ENCODE assay signal across 14 mouse cellular contexts in genomic region chr5:137921532-137921931, GRCm38 (mm10). TPM values are rescaled to one million over a fixed set of nuclear protein-coding genes. Genes with fewer than 3 reads are reported as not detected.
DNase-seq lines count a peak whose midpoint lies in the region; ATAC-seq and TF ChIP-seq lines count a peak whose summit lies in the region.
"Had no signal": no experiment of that assay in that cellular context is flagged by ENCODE, and none has a peak within 500 bp of the region (broad histone marks: within the 10 kb centered on the region; RNA-seq: fewer than 3 reads in every experiment).

TSS of gene Cyp3a13 (minus strand) at chr5:137921619.

- H3K9ac ChIP-seq in hindbrain, embryonic 12.5 days, result no peak within 1 kb of the TSS
- H3K9ac ChIP-seq: limb, embryonic 12.5 days had no signal

- no peak for ATAC-seq in hindbrain, embryonic 12.5 days (ENCODE audit: low FRiP score)

- H3K4me2 ChIP-seq in hindbrain, embryonic 12.5 days (replicated peaks), result no peak within 1 kb of the TSS
- H3K4me2 ChIP-seq: limb, embryonic 12.5 days had no signal

- WGBS in kidney, adult 2 months, result 56% methylated on average over 2 of the region's 2 CpGs
- WGBS in hindbrain, embryonic 12.5 days, result 59% methylated on average over 2 of the region's 2 CpGs

- 0 out of 2 replicates have a peak, but pooled peaks cover under 1% of the 10 kb centered on the region for H3K4me1 ChIP-seq in kidney, adult 2 months (ENCODE audit: control insufficient read depth, insufficient read depth, low read length)
- no peaks in the 10 kb centered on the region for H3K4me1 ChIP-seq in hindbrain, embryonic 12.5 days
- H3K4me1 ChIP-seq: embryonic facial prominence, embryonic 10.5 days; heart, embryonic 10.5 days; hindbrain, embryonic 10.5 days; limb, embryonic 12.5 days had no signal

- H3K27me3 ChIP-seq in kidney, adult 2 months (replicated peaks; ENCODE audit: control insufficient read depth, insufficient read depth, low read length), result no peaks in the 10 kb centered on the region
- H3K27me3 ChIP-seq in hindbrain, embryonic 12.5 days, result no peaks in the 10 kb centered on the region
- H3K27me3 ChIP-seq: limb, embryonic 12.5 days had no signal

- no peak for TF ChIP-seq CTCF in kidney, adult 2 months (conservative IDR thresholded peaks at IDR 0.05; ENCODE audit: insufficient read depth, insufficient read length, low read depth, low read length)

- no peaks in the 10 kb centered on the region for H3K36me3 ChIP-seq in kidney, adult 2 months (ENCODE audit: control insufficient read depth, insufficient read depth, low read length)
- H3K36me3 ChIP-seq in hindbrain, embryonic 12.5 days, result no peaks in the 10 kb centered on the region
- H3K36me3 ChIP-seq: embryonic facial prominence, embryonic 10.5 days; heart, embryonic 10.5 days; hindbrain, embryonic 10.5 days; limb, embryonic 12.5 days had no signal

- TF ChIP-seq POLR2A in kidney, adult 2 months (IDR thresholded peaks at IDR 0.05; ENCODE audit: low read depth, low read length), result no peak

- peak; percentile 7 for DNase-seq in kidney, adult 2 months
- DNase-seq in kidney, adult 18-20 months, result no peak
- peak; percentile 44 for DNase-seq in NIH3T3 (ENCODE audit: low read depth)
- peak; percentile 77 to 87 for DNase-seq in lung, adult 18-20 months
- DNase-seq in skeletal muscle tissue, adult 2 months (ENCODE audit: low read depth, low spot score), result peak; percentile 20
- no peak for DNase-seq in gastrocnemius, postnatal 25 days
- no peak for DNase-seq in layer of hippocampus, adult 9-10 months (ENCODE audit: low spot score)
- DNase-seq: cerebellum, postnatal 10 days had no signal

- no peaks in the 10 kb centered on the region for H3K9me3 ChIP-seq in hindbrain, embryonic 12.5 days (replicated peaks)
- H3K9me3 ChIP-seq: embryonic facial prominence, embryonic 10.5 days; heart, embryonic 10.5 days; hindbrain, embryonic 10.5 days; limb, embryonic 12.5 days had no signal

- no peak within 1 kb of the TSS for H3K4me3 ChIP-seq in kidney, adult 2 months (ENCODE audit: insufficient read depth, low read depth, low read length)
- H3K4me3 ChIP-seq in hindbrain, embryonic 12.5 days, result no peak within 1 kb of the TSS
- H3K4me3 ChIP-seq: embryonic facial prominence, embryonic 10.5 days; heart, embryonic 10.5 days; hindbrain, embryonic 10.5 days; limb, embryonic 12.5 days had no signal

- H3K27ac ChIP-seq in kidney, adult 2 months (ENCODE audit: insufficient read depth, low read depth, low read length), result no peak within 1 kb of the TSS; the same call in 1 of the 2 replicates
- no peak within 1 kb of the TSS for H3K27ac ChIP-seq in hindbrain, embryonic 12.5 days
- H3K27ac ChIP-seq: embryonic facial prominence, embryonic 10.5 days; heart, embryonic 10.5 days; hindbrain, embryonic 10.5 days; limb, embryonic 12.5 days had no signal

RNA-seq across cellular contexts. Expression of gene Cyp3a13, which starts in this region (rescaled TPM):
- polyA plus RNA-seq in kidney, adult 2 months (2012; rRNA removed), result 0.22 and 0.31 TPM in 2 replicates
- polyA plus RNA-seq in hindbrain, embryonic 12.5 days (2016; fragmentation: Nextera tagmentation; extraction: Ambion mirVana), result not detected in 2 replicates
- total RNA-seq in gastrocnemius, postnatal 25 days (2021), result under 1 TPM in 1 of 2 experiments, not detected in 1; 0.08 TPM
- polyA plus RNA-seq: embryonic facial prominence, embryonic 10.5 days; hindbrain, embryonic 10.5 days; limb, embryonic 12.5 days; testis, adult 2 months had no signal

Comparison
In these comparisons a context has a peak if more than half of its experiments do, and no peak if none do; other contexts are left out.
1. Peak in DNase-seq in kidney, adult 2 months; RNA of the gene not detected or under 1 TPM.
2. DNase-seq: peak in NIH3T3 (single experiment), lung, adult 18-20 months (2 of 2) and skeletal muscle tissue, adult 2 months (single experiment); none in kidney, adult 18-20 months (single experiment), gastrocnemius, postnatal 25 days (single experiment) and layer of hippocampus, adult 9-10 months (single experiment).